Mouse (Mus musculus) liver, embryonic 16.5 days (tissue): ENCODE results near the gene Usp22. TPM values are rescaled to one million over a fixed set of nuclear protein-coding genes. Genes with fewer than 3 reads are reported as not detected.
"Not testable (repeated sequence)": the region's sequence is repeated elsewhere in the genome, so short reads cannot be mapped to it uniquely, and the experiment has no call there.

Experiments
- ATAC-seq: fragments of 200-750 bp; cut with Nextera tagmentation; 2 replicates; pipeline ENCODE4 v1.8.0; 2017; ENCODE audit warnings: low read depth, mild to moderate bottlenecking, moderate number of reproducible peaks, moderate library complexity
- H3K27ac ChIP-seq: fragments of 300-500 bp; sonication (generic); 2 replicates; pipeline ENCODE4 v1.5.1; 2014; ENCODE audit warnings: mild to moderate bottlenecking, low read length
- H3K27me3 ChIP-seq: fragments of 300-500 bp; sonication (generic); 2 replicates; pipeline ENCODE4 v1.6.1; 2014; ENCODE audit warnings: low read depth, low read length, mixed read lengths; ENCODE audit not compliant: control insufficient read depth, insufficient read depth
- H3K36me3 ChIP-seq: fragments of 300-500 bp; sonication (generic); 2 replicates; pipeline ENCODE4 v1.6.1; 2014; ENCODE audit warnings: mild to moderate bottlenecking; ENCODE audit not compliant: control insufficient read depth, insufficient read depth
- H3K4me1 ChIP-seq: fragments of 300-500 bp; sonication (generic); 2 replicates; pipeline ENCODE4 v1.6.1; 2014; ENCODE audit warnings: low read depth, low read length, mixed read lengths; ENCODE audit not compliant: control insufficient read depth
- H3K4me2 ChIP-seq: fragments of 300-500 bp; sonication (generic); 2 replicates; pipeline ENCODE4 v1.6.1; 2014; ENCODE audit warnings: low read depth, low read length, mixed read lengths
- H3K4me3 ChIP-seq: fragments of 300-500 bp; sonication (generic); 2 replicates; pipeline ENCODE4 v1.5.1; 2014; ENCODE audit warnings: low read depth, mild to moderate bottlenecking, low read length
- H3K9ac ChIP-seq: fragments of 300-500 bp; sonication (generic); 2 replicates; pipeline ENCODE4 v1.6.1; 2014; ENCODE audit warnings: low read depth, low read length
- H3K9me3 ChIP-seq: fragments of 300-500 bp; sonication (generic); replicated peaks from 2 replicates; pipeline ENCODE4 v1.6.1; 2016; ENCODE audit warnings: low read length; ENCODE audit not compliant: control insufficient read depth
- WGBS: fragments of 180-500 bp; shearing (Covaris S2); extraction: QIAGEN DNeasy Blood & Tissue Kit; methylation state at CpG from one replicate; pipeline ENCODE4 v1.1.7; 2014; ENCODE audit not compliant: insufficient replicate concordance; 5-methylcytosine and 5-hydroxymethylcytosine counted together
- polyA plus RNA-seq: library from polyadenylated mRNA; unstranded; fragments of >200 nt; fragmentation: Nextera tagmentation; extraction: Ambion mirVana; gene quantifications from 2 replicates; pipeline ENCODE4 v1.2.1, GENCODE M21; 2015

Usp22 gene
- polyA plus RNA-seq, 1 experiment from 2014 or later: 19.5 TPM

GRCm38 (mm10) chr11:61193392-61193791, 18.5 kb upstream of the Usp22 start:
- no peaks in the 10 kb centered on the region for H3K36me3 ChIP-seq
- peaks cover 8% of the 10 kb centered on the region for H3K27me3 ChIP-seq
- H3K27ac ChIP-seq: no peak overlapping the region
- no peaks in the 10 kb centered on the region for H3K9me3 ChIP-seq
- H3K4me1 ChIP-seq: no peaks in the 10 kb centered on the region
- H3K4me2 ChIP-seq: no peak overlapping the region
- H3K4me3 ChIP-seq: no peak overlapping the region
- ATAC-seq: peak; percentile 51; the same call in 1 of the 2 replicates
- WGBS: 2% methylated on average over 9 of the region's 9 CpGs
- no peak overlapping the region for H3K9ac ChIP-seq

GRCm38 (mm10) chr11:61192779-61193178, 17.9 kb upstream of the Usp22 start:
- Histone ChIP-seq H3K27me3 (peaks cover 8% of the 10 kb centered on the region), H3K27ac (no peak overlapping the region), H3K9me3 (no peaks in the 10 kb centered on the region), H3K4me2 (no peak overlapping the region), H3K9ac (no peak overlapping the region), H3K4me3 (no peak overlapping the region), H3K4me1 (no peaks in the 10 kb centered on the region), H3K36me3 (no peaks in the 10 kb centered on the region)
- ATAC-seq: no peak
- whole genome bisulfite sequencing: 100% methylated on average over 2 of the region's 2 CpGs

DNA sequence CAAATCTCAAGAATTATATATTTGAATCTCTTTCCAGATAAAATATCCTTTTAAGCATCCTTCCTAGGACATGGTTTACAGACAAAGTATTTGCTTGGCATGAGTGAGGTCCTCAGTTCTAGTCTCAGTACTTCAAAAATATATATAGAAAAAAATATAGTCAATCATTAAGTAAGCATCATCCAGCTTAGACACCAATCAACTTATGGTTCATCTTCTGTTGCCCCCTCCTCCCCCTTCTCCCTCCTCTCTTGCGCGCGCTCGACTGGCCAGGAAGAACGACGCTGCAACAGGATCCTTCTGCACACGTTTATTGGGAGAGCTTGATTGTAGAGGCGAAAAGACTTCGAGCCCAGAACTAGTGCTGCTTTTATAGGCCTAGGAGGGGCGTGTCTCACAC, 17.3 kb upstream of the Usp22 start:
- WGBS: 80% methylated on average over 7 of the region's 10 CpGs
- not testable (repeated sequence) for H3K27ac ChIP-seq, H3K4me2 ChIP-seq, H3K9ac ChIP-seq, H3K27me3 ChIP-seq, H3K9me3 ChIP-seq, H3K4me1 ChIP-seq, H3K36me3 ChIP-seq, H3K4me3 ChIP-seq, ATAC-seq

- Histone ChIP-seq H3K9ac (no peak overlapping the region), H3K9me3 (no peaks in the 10 kb centered on the region), H3K4me1 (no peaks in the 10 kb centered on the region), H3K36me3 (no peaks in the 10 kb centered on the region), H3K27ac (no peak overlapping the region), H3K4me3 (no peak overlapping the region), H3K27me3 (peaks cover 8% of the 10 kb centered on the region), H3K4me2 (no peak overlapping the region)
- ATAC-seq: no peak
- WGBS: 67% methylated on average over 2 of the region's 2 CpGs
Measured at GRCm38 (mm10) chr11:61190776-61191175, 15.9 kb upstream of the Usp22 start.

DNA sequence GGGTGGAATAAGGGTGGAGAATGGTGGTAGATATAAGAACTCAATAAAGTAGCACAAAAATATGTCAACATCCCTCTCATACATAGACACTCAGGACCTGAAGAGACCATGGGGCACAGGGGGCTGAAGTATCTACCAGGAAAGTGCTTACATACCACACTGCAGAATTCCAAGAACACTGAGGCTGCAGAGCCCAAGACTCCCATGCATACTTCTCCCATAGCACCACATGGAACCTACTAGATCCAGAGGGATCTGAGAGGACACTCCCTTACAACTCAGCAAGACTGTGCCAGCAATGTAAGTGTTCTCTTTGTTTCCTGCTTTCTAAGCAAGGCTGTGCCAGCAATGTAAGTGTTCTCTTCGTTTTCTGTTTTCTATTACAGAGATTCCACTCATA, 9.0 kb upstream of the Usp22 start:
- ATAC-seq: no peak
- H3K9ac ChIP-seq: no peak overlapping the region
- no peak overlapping the region for H3K4me2 ChIP-seq
- H3K36me3 ChIP-seq: no peaks in the 10 kb centered on the region
- H3K27ac ChIP-seq: no peak overlapping the region
- WGBS: 46% methylated on average over 1 of the region's 1 CpGs
- no peak overlapping the region for H3K4me3 ChIP-seq
- H3K4me1 ChIP-seq: no peaks in the 10 kb centered on the region
- H3K9me3 ChIP-seq: no peaks in the 10 kb centered on the region
- no peaks in the 10 kb centered on the region for H3K27me3 ChIP-seq

- H3K9ac ChIP-seq: no peak overlapping the region
- H3K36me3 ChIP-seq: no peaks in the 10 kb centered on the region
- H3K4me3 ChIP-seq: no peak overlapping the region
- ATAC-seq: no peak
- no peaks in the 10 kb centered on the region for H3K27me3 ChIP-seq
- no peaks in the 10 kb centered on the region for H3K4me1 ChIP-seq
- no peaks in the 10 kb centered on the region for H3K9me3 ChIP-seq
- H3K4me2 ChIP-seq: no peak overlapping the region
- no peak overlapping the region for H3K27ac ChIP-seq
Measured at GRCm38 (mm10) chr11:61181624-61182023, 6.8 kb upstream of the Usp22 start.

DNA sequence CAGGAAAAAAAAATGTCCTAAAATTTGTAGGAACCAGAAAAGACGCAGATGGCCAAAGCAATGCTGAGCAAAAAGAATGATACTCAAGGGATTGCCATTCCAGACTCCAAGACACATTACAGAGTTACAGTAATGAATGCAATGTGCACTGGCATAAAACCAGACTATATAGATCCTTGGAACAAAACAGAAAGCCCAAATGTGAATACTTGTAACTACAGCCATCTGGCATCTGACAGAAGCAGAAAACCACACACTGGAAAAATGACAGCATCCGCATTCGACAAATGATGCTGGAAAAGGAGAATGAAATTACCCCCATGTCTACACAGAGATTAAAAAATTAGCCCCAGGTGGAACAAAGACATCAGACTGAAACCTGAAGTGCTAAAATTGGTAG, 5.5 kb upstream of the Usp22 start:
- no peak overlapping the region for H3K9ac ChIP-seq
- ATAC-seq: no peak
- peaks cover 5% of the 10 kb centered on the region for H3K4me1 ChIP-seq
- no peak overlapping the region for H3K27ac ChIP-seq
- no peaks in the 10 kb centered on the region for H3K9me3 ChIP-seq
- 78% methylated on average over 3 of the region's 3 CpGs for WGBS
- H3K4me3 ChIP-seq: no peak overlapping the region
- no peaks in the 10 kb centered on the region for H3K36me3 ChIP-seq
- no peak overlapping the region for H3K4me2 ChIP-seq
- no peaks in the 10 kb centered on the region for H3K27me3 ChIP-seq

DNA sequence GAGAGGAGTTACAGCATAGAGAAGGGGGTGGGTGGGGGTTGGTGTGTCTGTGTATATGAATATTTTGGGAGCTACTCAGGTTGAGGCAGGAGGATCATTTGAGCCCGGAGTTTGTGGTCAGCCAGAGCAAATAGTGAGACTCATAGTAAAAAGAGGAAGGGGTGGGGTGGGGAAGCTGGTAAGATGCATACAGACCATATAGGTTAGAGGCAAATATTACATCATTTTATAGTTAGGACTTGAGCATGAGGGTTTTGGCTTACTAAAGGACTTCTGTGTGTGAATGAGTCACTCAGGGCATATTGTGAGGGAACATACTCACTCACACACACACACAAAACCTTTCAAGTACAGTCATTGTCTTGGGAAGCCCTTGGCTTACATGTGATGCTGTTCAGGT, 1.5 kb upstream of the Usp22 start:
- no peak for ATAC-seq
- Histone ChIP-seq H3K4me3 (no peak overlapping the region), H3K9ac (no peak overlapping the region), H3K36me3 (no peaks in the 10 kb centered on the region), H3K9me3 (no peaks in the 10 kb centered on the region), H3K4me2 (no peak overlapping the region), H3K27me3 (no peaks in the 10 kb centered on the region), H3K27ac (no peak overlapping the region), H3K4me1 (peaks cover 19% of the 10 kb centered on the region)
- 13% methylated on average over 1 of the region's 1 CpGs for WGBS

DNA sequence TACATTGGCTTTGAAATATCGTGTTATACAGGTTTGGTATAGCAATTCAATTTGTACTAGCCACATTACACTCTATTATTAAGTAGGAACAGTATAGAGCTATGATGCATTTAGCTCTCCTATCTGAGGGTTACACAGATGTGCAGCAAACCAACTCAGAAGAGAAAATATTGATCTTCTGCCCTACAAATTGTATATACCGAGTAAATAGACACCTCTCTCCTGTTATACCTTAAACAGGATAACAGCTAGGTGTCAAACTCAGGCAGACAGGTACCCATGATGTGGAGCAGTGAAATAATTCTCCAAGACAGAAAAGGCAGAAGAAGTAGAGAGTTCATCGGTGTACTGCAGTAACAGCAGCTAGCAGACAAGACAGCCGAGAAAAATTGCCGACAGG, 923 bp upstream of the Usp22 start:
- Histone ChIP-seq H3K27me3 (no peaks in the 10 kb centered on the region), H3K9me3 (no peaks in the 10 kb centered on the region), H3K9ac (no peak overlapping the region), H3K4me1 (peaks cover 19% of the 10 kb centered on the region), H3K4me3 (no peak overlapping the region), H3K27ac (peak overlapping the region; percentile 32; the same call in 1 of the 2 replicates), H3K36me3 (no peaks in the 10 kb centered on the region), H3K4me2 (peak overlapping the region; percentile 99)
- 58% methylated on average over 5 of the region's 5 CpGs for WGBS
- no peak for ATAC-seq
